Mouse (Mus musculus) liver, adult 2 months (tissue): ENCODE results near the gene Lpcat3. TPM values are rescaled to one million over a fixed set of nuclear protein-coding genes. Genes with fewer than 3 reads are reported as not detected.

Source experiments
- DNase-seq: peaks from one replicate; pipeline ENCODE4 v3.0.0-alpha.2; 2011; ENCODE audit warnings: low read depth, low spot score; ENCODE audit errors: extremely low read depth
- H3K27ac ChIP-seq: fragments of 200-500 bp; replicated peaks from 2 replicates; pipeline ENCODE4 v1.5.1; 2012; ENCODE audit warnings: low read depth, mild to moderate bottlenecking, control low read depth, inconsistent platforms, low read length; ENCODE audit not compliant: insufficient read depth
- H3K27me3 ChIP-seq: fragments of 200-500 bp; 2 replicates; pipeline ENCODE4 v1.6.1; 2012; ENCODE audit warnings: mild to moderate bottlenecking, moderate library complexity, low read length, inconsistent platforms; ENCODE audit not compliant: control insufficient read depth, insufficient read depth
- H3K36me3 ChIP-seq: fragments of 200-500 bp; 2 replicates; pipeline ENCODE4 v1.6.1; 2012; ENCODE audit warnings: low read length, inconsistent platforms; ENCODE audit not compliant: control insufficient read depth, insufficient read depth
- H3K4me1 ChIP-seq: fragments of 200-500 bp; 2 replicates; pipeline ENCODE4 v1.6.1; 2011; ENCODE audit warnings: low read length; ENCODE audit not compliant: control insufficient read depth, insufficient read depth
- H3K4me3 ChIP-seq: fragments of 200-500 bp; 2 replicates; pipeline ENCODE4 v1.5.1; 2011; ENCODE audit warnings: low read depth, mild to moderate bottlenecking, control low read depth, low read length, moderate library complexity; ENCODE audit not compliant: insufficient read depth
- H3K79me2 ChIP-seq: fragments of 200-500 bp; 2 replicates; pipeline ENCODE4 v1.6.1; 2012; ENCODE audit warnings: inconsistent platforms, mild to moderate bottlenecking, low read length, moderate library complexity; ENCODE audit not compliant: control insufficient read depth, insufficient read depth
- H3K9ac ChIP-seq: fragments of 200-500 bp; 2 replicates; pipeline ENCODE4 v1.6.1; 2012; ENCODE audit warnings: low read depth, mild to moderate bottlenecking, control low read depth, inconsistent platforms, low read length
- CTCF ChIP-seq: fragments of 200-500 bp; IDR thresholded peaks from 2 replicates; pipeline ENCODE4 v1.5.1; 2011; ENCODE audit warnings: low read depth, low read length, control low read depth
- POLR2A ChIP-seq: fragments of 200-500 bp; IDR thresholded peaks from 2 replicates; pipeline ENCODE4 v1.6.1; 2011; ENCODE audit warnings: low read length, control low read depth; ENCODE audit not compliant: insufficient read depth; ENCODE audit errors: extremely low read depth
- WGBS: fragments of 180-500 bp; shearing (Covaris S2); methylation state at CpG from one replicate; pipeline ENCODE4 v1.1.7; 2018; 5-methylcytosine and 5-hydroxymethylcytosine counted together
- polyA plus RNA-seq: library from polyadenylated mRNA; depleted of rRNA; stranded (reverse); fragments of >200 nt; gene quantifications from 2 replicates; pipeline ENCODE4 v1.2.3, GENCODE M21; 2012
- total RNA-seq: library from RNA; depleted of rRNA; stranded (reverse); fragments of >200 nt; gene quantifications from 2 replicates; pipeline ENCODE4 v1.2.3, GENCODE M21; 2014

Lpcat3 gene
- total and polyA plus RNA-seq, 2 experiments = 72.4 to 188 TPM

GRCm38 (mm10) chr6:124703789-124704188 is 41.0 kb downstream of the Lpcat3 start:
- no peak overlapping the region for H3K9ac ChIP-seq
- no peak for TF ChIP-seq CTCF
- 59% methylated on average over 7 of the region's 7 CpGs for WGBS
- no peaks in the 10 kb centered on the region for H3K27me3 ChIP-seq
- peaks cover 29% of the 10 kb centered on the region for H3K36me3 ChIP-seq
- H3K79me2 ChIP-seq = peaks cover 9% of the 10 kb centered on the region; the same call in 1 of the 2 replicates
- no peak overlapping the region for H3K4me3 ChIP-seq
- H3K27ac ChIP-seq = no peak overlapping the region
- DNase-seq = no peak
- peaks cover 29% of the 10 kb centered on the region for H3K4me1 ChIP-seq

GRCm38 (mm10) chr6:124704417-124704816 is 41.6 kb downstream of the Lpcat3 start:
- TF ChIP-seq CTCF (no peak), POLR2A (no peak)
- Histone ChIP-seq H3K79me2 (peaks cover 12% of the 10 kb centered on the region; the same call in 1 of the 2 replicates), H3K4me3 (no peak overlapping the region), H3K27me3 (no peaks in the 10 kb centered on the region), H3K27ac (no peak overlapping the region), H3K4me1 (peaks cover 27% of the 10 kb centered on the region), H3K36me3 (peaks cover 27% of the 10 kb centered on the region), H3K9ac (no peak overlapping the region)
- WGBS = 93% methylated on average over 2 of the region's 2 CpGs
- DNase-seq = no peak

- no peak overlapping the region for H3K9ac ChIP-seq
- no peak for TF ChIP-seq CTCF
- no peak for TF ChIP-seq POLR2A
- H3K4me3 ChIP-seq = no peak overlapping the region
- H3K27me3 ChIP-seq = no peaks in the 10 kb centered on the region
- peaks cover 17% of the 10 kb centered on the region; the same call in 1 of the 2 replicates for H3K79me2 ChIP-seq
- no peak for DNase-seq
- WGBS = 63% methylated on average over 5 of the region's 5 CpGs
- H3K27ac ChIP-seq = no peak overlapping the region
- H3K36me3 ChIP-seq = peaks cover 22% of the 10 kb centered on the region
- H3K4me1 ChIP-seq = peaks cover 15% of the 10 kb centered on the region
These were observed 43.3 kb downstream of the Lpcat3 start for GRCm38 (mm10) chr6:124706061-124706627.

GRCm38 (mm10) chr6:124708289-124708889 is 45.6 kb downstream of the Lpcat3 start:
- Histone ChIP-seq H3K27ac (no peak overlapping the region), H3K27me3 (no peaks in the 10 kb centered on the region), H3K36me3 (peaks cover 16% of the 10 kb centered on the region)

GRCm38 (mm10) chr6:124711824-124712782 is 49.3 kb downstream of the Lpcat3 start, which contains the start of the genes Emg1 and Phb2:
Gene Emg1 (minus strand): TSS chr6:124712178.
Gene Phb2 (plus strand): TSS chr6:124712336.
- H3K4me1 ChIP-seq = peaks cover 20% of the 10 kb centered on the region
- peaks cover 15% of the 10 kb centered on the region for H3K36me3 ChIP-seq
- peak within 1 kb of the TSS; percentile 89 for H3K27ac ChIP-seq
- H3K4me3 ChIP-seq = peak within 1 kb of the TSS; percentile 99
- peaks cover 38% of the 10 kb centered on the region; the same call in 1 of the 2 replicates for H3K79me2 ChIP-seq
- TF ChIP-seq POLR2A = peak; percentile 56
- no peak for TF ChIP-seq CTCF
- under 1% methylated on average over 76 of the region's 76 CpGs for WGBS
- peak within 1 kb of the TSS; percentile 93 for H3K9ac ChIP-seq
- H3K27me3 ChIP-seq = no peaks in the 10 kb centered on the region
- peak; percentile 91 for DNase-seq

More at GRCm38 (mm10) chr6:124708289-124708889, 45.6 kb downstream of the Lpcat3 start:
- Histone ChIP-seq H3K79me2 (peaks cover 32% of the 10 kb centered on the region; the same call in 1 of the 2 replicates), H3K9ac (no peak overlapping the region), H3K4me3 (no peak overlapping the region), H3K4me1 (peaks cover 16% of the 10 kb centered on the region)
- TF ChIP-seq POLR2A (no peak), CTCF (no peak)
- peak; percentile 73 for DNase-seq
- 44% methylated on average over 10 of the region's 10 CpGs for WGBS
